Mouse (Mus musculus) brain, adult 10 weeks (tissue): ENCODE results near the gene Htr2b. TPM values are rescaled to one million over a fixed set of nuclear protein-coding genes. Genes with fewer than 3 reads are reported as not detected.

Experiments
- polyA plus RNA-seq: library from polyadenylated mRNA; stranded (reverse); fragments of 350-450 nt; fragmentation: Illumina TruSeq; extraction: RNeasy Lipid Tissue Mini Kit (QIAGEN cat#74804); gene quantifications from one replicate; pipeline ENCODE4 v1.2.3, GENCODE M21; 2015; ENCODE audit warnings: low read depth, low replicate concordance

The Htr2b gene
- polyA plus RNA-seq = not detected

DNA sequence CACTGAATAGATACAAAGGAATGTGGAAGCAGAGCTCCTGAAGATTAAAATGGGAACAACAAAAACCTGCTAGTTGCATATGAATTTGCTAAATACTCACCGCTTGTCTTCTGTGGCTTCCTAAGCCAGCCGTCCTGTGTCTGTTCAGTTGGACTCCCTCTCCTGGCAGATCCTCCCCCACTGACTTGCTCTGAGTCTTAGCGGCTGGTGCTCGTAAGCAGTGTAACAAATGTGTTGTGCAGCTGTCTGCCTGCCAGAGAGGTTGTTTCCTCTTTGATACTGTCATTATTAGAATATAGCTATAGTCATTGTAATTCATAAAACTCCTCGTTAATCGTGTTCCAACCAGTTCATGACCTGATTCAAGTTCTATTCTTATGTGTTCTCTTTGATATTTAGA, at the start of gene Htr2b:
Htr2b (minus strand) TSS at position 192 of the 400 bp plus-strand sequence.

DNA sequence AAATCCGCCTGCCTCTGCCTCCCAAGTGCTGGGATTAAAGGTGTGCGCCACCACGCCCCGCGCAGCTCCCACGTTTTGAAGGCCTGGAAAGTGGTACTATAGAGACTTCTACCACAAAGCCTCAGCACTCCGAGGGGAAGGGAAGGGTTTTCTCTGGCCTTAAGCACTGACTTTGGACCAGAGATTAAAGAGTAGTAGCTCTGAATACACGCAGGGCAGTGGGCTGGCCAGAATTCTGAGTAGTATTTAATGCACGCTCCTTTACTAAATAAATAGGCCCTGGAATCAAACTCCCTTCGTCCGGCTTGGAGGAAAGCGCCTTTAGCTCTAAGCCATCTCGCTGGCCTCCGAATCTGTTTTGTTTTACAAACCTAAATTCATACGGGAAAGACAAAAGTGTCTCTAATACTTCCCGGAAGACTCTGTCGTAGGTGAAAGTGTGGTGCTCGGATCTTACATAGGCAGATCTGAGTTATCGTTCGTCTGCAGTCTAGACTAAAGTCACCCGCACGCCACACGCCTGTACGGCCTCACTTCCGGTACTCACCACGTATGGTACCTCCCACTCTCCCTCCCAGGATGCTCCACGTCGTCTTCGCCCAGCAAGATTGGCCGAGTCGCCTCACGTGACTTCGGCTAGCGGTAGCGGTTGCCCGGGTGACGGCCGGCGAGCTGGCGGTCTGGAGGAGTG, 42.5 kb upstream of the Htr2b start, which contains the start of gene Armc9:
Armc9 (plus strand) TSS at position 648 of the 691 bp plus-strand sequence.

DNA sequence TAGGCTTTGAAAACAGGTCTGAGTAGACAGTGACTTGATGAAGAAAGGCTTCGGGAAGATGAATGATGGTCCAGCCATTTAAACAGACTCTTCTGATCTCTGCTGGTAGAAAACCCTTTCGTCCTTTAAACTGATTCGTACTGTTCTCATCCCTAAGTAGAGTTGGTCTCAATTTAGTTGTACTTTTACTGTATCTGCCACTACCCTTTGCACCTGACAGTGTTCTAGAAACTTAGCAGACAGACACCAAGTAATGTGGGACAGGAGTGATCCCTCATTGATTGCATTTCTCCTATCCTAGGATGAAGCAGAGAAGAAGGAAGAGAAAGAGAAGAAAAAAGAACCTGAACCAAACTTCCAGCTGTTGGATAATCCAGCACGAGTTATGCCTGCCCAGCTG, 21.6 kb upstream of the Htr2b start, which contains the start of gene Gm21972:
Gm21972 (plus strand) TSS at position 301 of the 400 bp plus-strand sequence.

DNA sequence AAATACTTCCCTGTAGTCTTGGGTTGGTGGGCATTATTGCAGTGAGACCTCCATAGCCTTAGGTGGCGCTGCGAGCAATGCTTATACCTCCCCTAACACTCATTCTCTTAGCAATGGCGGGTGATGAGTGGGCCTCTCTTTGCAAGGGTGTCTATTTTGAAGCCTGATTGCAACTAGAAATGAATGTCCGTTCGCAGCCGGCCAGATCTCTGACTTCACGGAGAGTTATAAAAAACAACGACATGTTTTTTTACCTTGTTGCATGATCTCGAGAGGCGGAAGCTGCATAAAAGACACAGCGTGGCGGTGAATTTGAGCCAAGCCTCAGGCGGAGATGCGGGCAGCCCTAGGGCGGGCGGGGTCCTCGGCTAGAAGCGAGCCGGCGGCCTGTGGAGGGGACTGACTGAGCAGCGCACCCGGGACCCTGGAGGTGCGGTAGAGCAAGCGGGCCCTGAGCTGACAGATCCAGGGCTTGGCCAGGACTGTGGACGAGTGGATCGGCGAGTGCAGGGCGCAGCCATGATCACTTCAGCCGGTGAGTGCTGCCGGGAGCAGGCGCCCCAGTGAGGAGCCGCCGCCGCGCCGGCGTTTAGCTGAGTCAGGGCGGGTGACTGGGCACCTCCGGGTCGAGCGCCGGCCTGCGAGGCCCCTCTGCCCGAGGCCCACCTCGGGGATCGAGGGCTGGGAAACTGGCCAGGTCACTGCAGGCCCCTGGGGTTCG, 47.3 kb downstream of the Htr2b start, which contains the start of gene Psmd1:
Psmd1 (plus strand) TSS at position 117 of the 721 bp plus-strand sequence.

Other genes with a start within 250 kb of the Htr2b start
- gene Itm2c, start 217.7 kb downstream of the Htr2b start, polyA plus RNA-seq = 732 TPM
- gene 4933407L21Rik, start 183.5 kb downstream of the Htr2b start, polyA plus RNA-seq = 8.6 TPM
- gene Gpr55, start 151.0 kb downstream of the Htr2b start, polyA plus RNA-seq = 0.19 TPM
- 0.58 TPM for gene Spata3, start 95.2 kb downstream of the Htr2b start, polyA plus RNA-seq
- gene 2810459M11Rik, start 66.1 kb downstream of the Htr2b start, polyA plus RNA-seq = 7.3 TPM
- gene Psmd1, start 47.6 kb downstream of the Htr2b start, polyA plus RNA-seq = 123 TPM
- gene Gm21972, start 21.7 kb upstream of the Htr2b start, polyA plus RNA-seq = 1.1 TPM
- gene Armc9, start 42.8 kb upstream of the Htr2b start, polyA plus RNA-seq = 29.8 TPM
- gene B3gnt7, start 190.9 kb upstream of the Htr2b start, polyA plus RNA-seq = 0.67 TPM
- gene Ncl, start 247.4 kb upstream of the Htr2b start, polyA plus RNA-seq = 140 TPM